ENCODE assay signal across 11 mouse cellular contexts in the genomic region with DNA sequence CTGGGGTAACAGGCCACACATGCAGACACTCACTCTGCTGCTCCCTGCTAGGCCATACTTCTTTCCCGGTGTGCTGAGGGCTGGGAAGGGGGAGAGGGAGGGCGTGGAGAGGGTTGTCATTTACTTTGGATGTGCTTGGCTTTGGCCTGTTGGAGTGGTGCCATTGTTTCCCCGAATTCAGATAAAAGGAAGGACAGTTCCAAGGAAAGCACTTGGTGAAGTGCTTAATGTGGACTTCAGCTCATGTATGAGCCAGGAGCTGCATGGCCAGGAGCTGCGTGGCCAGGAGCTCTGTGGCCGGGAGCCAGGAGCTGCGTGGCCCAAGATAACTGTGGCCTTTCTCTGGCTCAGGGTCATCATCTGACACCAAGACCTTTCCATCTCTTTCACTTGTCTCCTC. TPM values are rescaled to one million over a fixed set of nuclear protein-coding genes. Genes with fewer than 3 reads are reported as not detected.
DNase-seq lines count a peak whose midpoint lies in the region; ATAC-seq and TF ChIP-seq lines count a peak whose summit lies in the region.
"Had no signal": no experiment of that assay in that cellular context is flagged by ENCODE, and none has a peak within 500 bp of the region (broad histone marks: within the 10 kb centered on the region; RNA-seq: fewer than 3 reads in every experiment).

No protein-coding gene starts in this region.

- peak; percentile 83 for TF ChIP-seq EP300 in heart, adult 2 months (IDR thresholded peaks at IDR 0.05; ENCODE audit: insufficient read depth, low read depth, low read length)

- WGBS in heart, adult 2 months: 25% methylated on average over 6 of the region's 6 CpGs

- no peaks in the 10 kb centered on the region for H3K27me3 ChIP-seq in heart, adult 2 months (ENCODE audit: control insufficient read depth, insufficient read depth, low read length)
- H3K27me3 ChIP-seq: CH12.LX had no signal

- TF ChIP-seq CTCF in heart, adult 2 months (IDR thresholded peaks at IDR 0.05): no peak

- peak; percentile 90 for DNase-seq in ovary, adult 18-20 months (ENCODE audit: low spot score)
- DNase-seq in ovary, postnatal 10 days (ENCODE audit: low spot score): no peak
- DNase-seq in heart, adult 2 months: peak; percentile 59 to 82
- peak; percentile 63 for DNase-seq in heart, postnatal 25 days (ENCODE audit: low spot score)
- DNase-seq in left cerebral cortex, postnatal 25 days (ENCODE audit: low spot score in 2 of 2): no peak
- DNase-seq: cerebellum, adult 18-20 months had no signal

- intact Hi-C loops in heart, adult 2 months (cut with DNase I): loop anchor here (5.0 kb wide), 1 partner anchor 184 kb away; no protein-coding TSS in a partner anchor
- intact Hi-C loops in heart, postnatal 25 days (cut with DNase I): no loop called here
- intact Hi-C loops in left cerebral cortex, postnatal 25 days (cut with DNase I): no loop called here

- H3K4me3 ChIP-seq in heart, adult 2 months: no peak overlapping the region
- H3K4me3 ChIP-seq: forebrain, embryonic 10.5 days had no signal

- no peak overlapping the region for H3K9ac ChIP-seq in heart, adult 2 months (ENCODE audit: low read depth, low read length)
- H3K9ac ChIP-seq: liver, embryonic 14.5 days had no signal

- H3K27ac ChIP-seq in heart, adult 2 months: peak overlapping the region; percentile 64
- H3K27ac ChIP-seq: forebrain, embryonic 10.5 days; liver, embryonic 14.5 days had no signal

- no peaks in the 10 kb centered on the region for H3K36me3 ChIP-seq in heart, adult 2 months (ENCODE audit: control insufficient read depth, insufficient read depth, low read length)
- H3K36me3 ChIP-seq: forebrain, embryonic 10.5 days had no signal

- TF ChIP-seq POLR2A in heart, adult 2 months (IDR thresholded peaks at IDR 0.05; ENCODE audit: insufficient read depth, low read depth, low read length): 0 out of 2 replicates have a peak, but pooled peaks have one; percentile 12

- H3K4me1 ChIP-seq in heart, adult 2 months (ENCODE audit: control insufficient read depth, insufficient read depth, low read length): peaks cover 11% of the 10 kb centered on the region

- no peaks in the 10 kb centered on the region for H3K79me2 ChIP-seq in heart, adult 2 months (replicated peaks; ENCODE audit: control insufficient read depth, insufficient read depth, low read length)

- no peak for ATAC-seq in erythroid progenitor cell, adult 5-6 weeks (replicated peaks; ENCODE audit: low FRiP score, poor library complexity, severe bottlenecking)
- ATAC-seq in frontal cortex, adult (ENCODE audit: low TSS enrichment): no peak

RNA-seq across cellular contexts. Expression of a gene that starts 12.4 kb away (rescaled TPM):
- total RNA-seq in heart, adult 2 months (2021): 1 to 10 TPM; 6.0 TPM
- polyA plus RNA-seq in heart, adult 2 months (2012; rRNA removed): 8.3 and 10.9 TPM in 2 replicates
- total RNA-seq in heart, postnatal 25 days (2021): 1 to 10 TPM; 6.9 to 7.1 TPM
- total RNA-seq in left cerebral cortex, postnatal 25 days (2021): 10 to 100 TPM; 13.4 to 15.3 TPM
- total RNA-seq in erythroid progenitor cell, adult 5-6 weeks (2015; ENCODE audit: low replicate concordance): 0.36 and 1.3 TPM in 2 replicates
- 0.26 and 1.2 TPM in 2 replicates for total RNA-seq in erythroid progenitor cell, adult 5-6 weeks (2017; ENCODE audit: low replicate concordance)

RNA-seq across cellular contexts. Expression of a gene that starts 39.4 kb away (rescaled TPM):
- 100 to 1,000 TPM; 192 to 198 TPM for total RNA-seq in heart, adult 2 months (2021)
- 71.6 and 81.9 TPM in 2 replicates for polyA plus RNA-seq in heart, adult 2 months (2012; rRNA removed)
- 100 to 1,000 TPM; 162 to 166 TPM for total RNA-seq in heart, postnatal 25 days (2021)
- total RNA-seq in left cerebral cortex, postnatal 25 days (2021): 10 to 100 TPM; 10.3 to 10.6 TPM
- 4.2 and 9.4 TPM in 2 replicates for total RNA-seq in erythroid progenitor cell, adult 5-6 weeks (2015; ENCODE audit: low replicate concordance)
- total RNA-seq in erythroid progenitor cell, adult 5-6 weeks (2017; ENCODE audit: low replicate concordance): 2.1 and 5.6 TPM in 2 replicates
- total RNA-seq: CH12.LX had no signal

RNA-seq across cellular contexts. Expression of a gene that starts 40.3 kb away (rescaled TPM):
- 100 to 1,000 TPM; 114 to 127 TPM for total RNA-seq in heart, adult 2 months (2021)
- 52.1 and 69.0 TPM in 2 replicates for polyA plus RNA-seq in heart, adult 2 months (2012; rRNA removed)
- 100 to 1,000 TPM; 123 to 140 TPM for total RNA-seq in heart, postnatal 25 days (2021)
- 100 to 1,000 TPM; 110 to 127 TPM for total RNA-seq in left cerebral cortex, postnatal 25 days (2021)
- 168 and 179 TPM in 2 replicates for total RNA-seq in erythroid progenitor cell, adult 5-6 weeks (2015; ENCODE audit: low replicate concordance)
- total RNA-seq in erythroid progenitor cell, adult 5-6 weeks (2017; ENCODE audit: low replicate concordance): 159 and 259 TPM in 2 replicates

Comparison
In these comparisons a context has a peak if more than half of its experiments do, and no peak if none do; other contexts are left out.
1. DNase-seq: peak in ovary, adult 18-20 months (single experiment), heart, adult 2 months (2 of 2) and heart, postnatal 25 days (single experiment); none in ovary, postnatal 10 days (single experiment) and left cerebral cortex, postnatal 25 days (0 of 2).
2. RNA of a gene that starts 39.4 kb away (total RNA-seq): 192 to 198 TPM in heart, adult 2 months and 162 to 166 TPM in heart, postnatal 25 days; 10.3 to 10.6 TPM in left cerebral cortex, postnatal 25 days and 2.1 to 9.4 TPM in erythroid progenitor cell, adult 5-6 weeks; every median in the first group is over 10 times any median in the second.